Mouse (Mus musculus): ENCODE measurements around the gene Pnpla2.

The Pnpla2 gene

GRCm38 (mm10) chr7:141468522-141469211 lies 13.7 kb downstream of the Pnpla2 start:
- peak; percentile 82 for DNase-seq

- DNase-seq: peak; percentile 31
These were observed 14.4 kb downstream of the Pnpla2 start for GRCm38 (mm10) chr7:141469352-141469751.

GRCm38 (mm10) chr7:141469901-141470636 lies 15.1 kb downstream of the Pnpla2 start:
- peak; percentile 28 for DNase-seq

- DNase-seq: no peak
These were observed 15.6 kb downstream of the Pnpla2 start for GRCm38 (mm10) chr7:141470637-141470944.

- DNase-seq: no peak
These were observed 16.2 kb downstream of the Pnpla2 start for GRCm38 (mm10) chr7:141471236-141471635.

- DNase-seq: no peak
These were observed 17.2 kb downstream of the Pnpla2 start for GRCm38 (mm10) chr7:141472226-141472625.

- DNase-seq: no peak
These were observed 17.8 kb downstream of the Pnpla2 start for GRCm38 (mm10) chr7:141472763-141473162.

GRCm38 (mm10) chr7:141474160-141474559 lies 19.2 kb downstream of the Pnpla2 start:
- no peak for DNase-seq

GRCm38 (mm10) chr7:141475011-141475804 lies 20.2 kb downstream of the Pnpla2 start, which contains the start of the genes Polr2l and Tspan4:
Polr2l (minus strand) TSS chr7:141475132.
Tspan4 (plus strand) TSS chr7:141475240.
- DNase-seq: peak; percentile 91

GRCm38 (mm10) chr7:141475805-141476158 lies 20.8 kb downstream of the Pnpla2 start:
- DNase-seq: peak; percentile 56

GRCm38 (mm10) chr7:141476226-141476980 lies 21.4 kb downstream of the Pnpla2 start:
- peak; percentile 94 for DNase-seq

GRCm38 (mm10) chr7:141476981-141477370 lies 22.0 kb downstream of the Pnpla2 start:
- DNase-seq: peak; percentile 68

GRCm38 (mm10) chr7:141477578-141478269 lies 22.7 kb downstream of the Pnpla2 start:
- DNase-seq: peak; percentile 61

- DNase-seq: no peak
These were observed 23.3 kb downstream of the Pnpla2 start for GRCm38 (mm10) chr7:141478270-141478748.

GRCm38 (mm10) chr7:141480842-141481497 lies 26.0 kb downstream of the Pnpla2 start:
- peak; percentile 79 for DNase-seq

- DNase-seq: peak; percentile 77
These were observed 26.8 kb downstream of the Pnpla2 start for GRCm38 (mm10) chr7:141481498-141482401.

GRCm38 (mm10) chr7:141482531-141483024 lies 27.6 kb downstream of the Pnpla2 start:
- no peak for DNase-seq

GRCm38 (mm10) chr7:141483114-141483653 lies 28.2 kb downstream of the Pnpla2 start:
- no peak for DNase-seq

- DNase-seq: peak; percentile 48
These were observed 29.5 kb downstream of the Pnpla2 start for GRCm38 (mm10) chr7:141484186-141485120.
